Mouse (Mus musculus) spleen, adult 2 months (tissue): ENCODE data around the gene Pla2g12b.

Experiments
- CTCF ChIP-seq: fragments of 200-500 bp; IDR thresholded peaks from 2 replicates; pipeline ENCODE4 v1.5.1; 2011; ENCODE audit warnings: mild to moderate bottlenecking, inconsistent platforms; ENCODE audit not compliant: insufficient read depth, insufficient read length, insufficient replicate concordance; ENCODE audit errors: extremely low read depth
- POLR2A ChIP-seq: fragments of 200-500 bp; IDR thresholded peaks from 2 replicates; pipeline ENCODE4 v1.6.1; 2011; ENCODE audit warnings: low read depth, low read length, inconsistent platforms

GRCm38 (mm10) chr10:59470451-59470850, 67.0 kb downstream of the Pla2g12b start:
- TF ChIP-seq POLR2A (no peak), CTCF (no peak)
